Mouse (Mus musculus) layer of hippocampus, adult 9-10 months (tissue): ENCODE data around the gene Fbxo10.
"Not testable (repeated sequence)": the region's sequence is repeated elsewhere in the genome, so short reads cannot be mapped to it uniquely, and the experiment has no call there.

Experiments used
- DNase-seq: peaks from one replicate; pipeline ENCODE4 v3.0.0; 2022; ENCODE audit warnings: low spot score

The Fbxo10 gene

DNA sequence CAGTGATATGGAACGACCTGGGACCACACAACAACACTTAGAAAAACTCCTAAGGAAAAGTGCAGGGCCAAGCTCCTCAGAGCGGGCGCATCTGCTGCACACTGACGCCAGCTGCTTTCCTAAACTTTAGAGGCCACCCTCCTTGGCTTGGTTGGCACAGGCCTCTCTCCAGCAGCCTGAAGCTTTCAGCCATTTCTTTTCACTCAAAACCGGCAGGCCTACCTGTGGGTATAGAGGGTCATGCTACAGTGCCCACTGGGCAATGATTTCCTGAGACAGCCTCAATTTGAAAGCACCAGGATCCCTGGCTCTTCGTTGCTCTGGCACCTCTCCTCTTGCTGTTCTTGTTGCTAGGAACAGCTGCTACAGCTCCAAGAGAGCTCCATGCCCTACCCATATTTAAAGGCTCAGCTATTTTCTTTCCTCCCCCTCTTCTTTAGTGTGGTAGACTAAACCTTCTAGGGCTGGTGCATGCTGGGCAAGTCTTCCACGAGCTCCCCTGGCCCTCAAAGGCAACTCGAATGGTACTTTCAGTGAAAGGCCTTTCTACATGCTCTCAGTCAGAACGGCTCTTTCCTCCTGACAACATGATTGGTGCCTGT lies 37.0 kb downstream of the Fbxo10 start:
- DNase-seq, result no peak

DNA sequence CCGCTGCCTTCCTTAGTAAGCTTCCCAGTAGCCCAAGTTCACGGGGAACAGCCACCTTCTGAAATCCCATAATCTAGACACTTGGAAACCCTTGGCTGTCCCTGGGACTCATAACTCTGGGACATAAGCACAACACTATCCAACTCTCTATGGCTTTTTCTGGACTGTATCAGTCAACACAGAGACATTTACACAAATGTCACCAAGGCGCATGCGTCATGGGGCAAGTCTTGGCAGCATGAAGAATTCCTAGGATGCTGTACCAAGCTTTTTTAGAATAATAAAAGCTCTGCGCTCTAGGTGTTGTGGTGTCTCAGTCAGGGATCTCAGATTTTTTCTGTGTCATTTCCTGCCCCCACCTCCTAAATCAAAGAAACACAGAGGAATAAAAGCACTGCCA lies 37.7 kb downstream of the Fbxo10 start:
- no peak for DNase-seq

DNA sequence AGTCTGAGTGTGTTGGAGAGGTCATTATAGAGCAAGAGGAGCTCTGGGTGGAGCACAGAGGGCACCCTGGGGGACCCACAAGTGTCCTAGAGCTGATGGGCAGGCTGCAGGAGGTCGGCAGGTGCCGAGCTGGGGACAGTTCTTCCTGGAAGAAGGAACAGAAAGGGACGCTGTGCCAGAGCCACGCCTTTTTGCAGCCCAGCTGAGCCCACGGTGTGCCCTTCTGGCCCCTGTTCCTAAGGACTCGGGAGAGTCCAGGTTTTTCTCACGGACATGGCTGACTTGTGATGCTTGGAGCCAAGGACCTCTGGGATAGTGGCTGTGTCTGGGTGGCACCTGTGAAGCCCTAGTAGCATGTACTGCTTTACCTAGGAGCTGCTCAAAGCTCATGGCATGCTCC lies 43.6 kb downstream of the Fbxo10 start:
- no peak for DNase-seq

DNA sequence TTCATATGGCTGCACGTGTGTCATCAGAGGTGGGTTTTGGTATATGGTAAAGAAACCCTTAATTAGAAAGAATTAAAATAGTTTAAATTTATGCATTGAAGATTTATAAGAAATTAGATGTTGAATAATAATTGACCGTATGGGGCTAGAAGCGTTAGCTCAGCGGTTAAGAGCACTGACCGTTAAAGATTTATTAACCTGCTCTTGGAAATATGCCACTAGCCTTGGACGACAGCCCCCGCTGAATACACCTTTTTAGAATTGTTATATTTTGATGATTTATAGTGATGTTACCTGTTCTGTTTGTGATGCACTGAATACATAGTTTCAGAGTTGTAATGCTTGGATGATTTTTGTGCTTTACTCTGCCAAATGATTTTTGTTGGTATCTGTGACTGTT lies 44.9 kb downstream of the Fbxo10 start:
- not testable (repeated sequence) for DNase-seq

DNA sequence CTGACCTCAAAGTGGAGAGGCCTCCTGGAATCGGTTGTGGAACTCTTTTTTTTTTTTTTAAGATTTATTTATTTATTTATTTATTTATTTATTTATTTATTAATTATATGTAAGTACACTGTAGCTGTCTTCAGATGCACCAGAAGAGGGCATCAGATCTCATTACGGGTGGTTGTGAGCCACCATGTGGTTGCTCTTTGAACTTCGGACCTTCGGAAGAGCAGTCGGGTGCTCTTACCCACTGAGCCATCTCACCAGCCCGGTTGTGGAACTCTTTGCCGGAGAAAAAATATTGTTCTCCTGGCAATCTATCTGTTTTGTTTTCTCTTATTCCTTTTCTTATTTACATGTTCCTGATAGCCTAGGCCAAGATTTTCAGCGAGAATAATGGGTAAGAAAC lies 45.5 kb downstream of the Fbxo10 start:
- not testable (repeated sequence) for DNase-seq

DNA sequence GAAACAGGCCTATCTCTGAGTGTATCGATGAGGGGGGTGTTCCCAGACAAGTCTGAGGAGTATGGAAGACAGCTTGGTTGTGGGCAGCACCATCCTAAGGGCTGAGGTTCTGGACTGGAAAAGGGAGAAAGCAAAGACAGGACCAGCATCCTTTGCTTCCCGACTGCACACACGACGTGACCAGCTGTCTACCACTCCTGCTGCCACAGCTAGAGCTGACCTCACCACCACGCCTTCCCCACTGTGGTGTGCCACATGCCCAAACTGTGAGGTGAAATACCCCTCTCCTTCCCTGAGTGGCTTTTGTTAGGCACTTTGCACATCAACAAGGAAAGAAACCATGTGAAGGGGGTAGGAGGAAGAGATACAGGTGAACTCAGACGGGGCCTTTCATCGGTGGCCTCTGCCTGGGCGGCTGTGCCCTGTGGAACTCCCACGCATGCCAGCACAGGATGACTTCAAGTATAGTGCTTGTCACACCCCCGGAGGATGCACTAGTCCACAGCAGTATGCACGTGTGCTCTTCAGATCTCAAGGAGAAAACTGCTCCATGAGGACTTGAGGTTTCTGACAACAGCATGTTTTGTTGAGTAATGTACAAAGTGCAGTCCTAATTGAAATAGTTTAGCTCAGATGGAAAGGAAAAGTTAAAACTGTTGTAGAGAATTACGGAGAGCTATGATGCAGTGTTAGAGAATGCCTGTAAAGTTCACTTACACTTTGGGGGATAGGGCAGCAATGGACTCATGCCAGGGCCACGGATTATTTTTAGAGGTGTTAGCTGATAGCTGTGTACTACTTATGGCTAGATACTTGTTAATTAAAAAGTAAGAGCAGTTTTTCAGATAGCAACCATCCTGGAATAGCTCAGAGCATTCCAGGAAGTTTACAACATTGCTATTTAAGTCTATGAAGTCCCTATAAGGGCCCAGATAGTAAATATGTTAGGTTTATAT lies 46.7 kb downstream of the Fbxo10 start:
- DNase-seq, result no peak

DNA sequence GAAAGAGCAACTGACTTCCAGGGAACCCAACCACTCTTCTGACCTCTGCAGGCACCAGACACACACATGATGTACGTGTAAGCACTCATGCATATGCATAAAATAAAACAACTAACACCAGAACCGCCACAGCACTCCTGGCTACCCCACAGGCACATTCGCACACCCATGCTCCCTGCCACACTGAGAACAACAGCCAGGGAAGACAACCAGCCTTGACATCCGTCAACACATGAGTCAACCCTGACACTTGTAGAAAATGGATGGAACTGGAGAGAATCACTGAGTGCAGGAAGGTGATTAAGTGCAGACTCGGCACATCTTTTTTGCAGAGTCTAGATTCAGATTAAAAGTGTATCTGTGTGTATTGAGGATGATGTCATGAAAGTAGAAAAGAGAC lies 47.8 kb downstream of the Fbxo10 start:
- DNase-seq, result no peak

DNA sequence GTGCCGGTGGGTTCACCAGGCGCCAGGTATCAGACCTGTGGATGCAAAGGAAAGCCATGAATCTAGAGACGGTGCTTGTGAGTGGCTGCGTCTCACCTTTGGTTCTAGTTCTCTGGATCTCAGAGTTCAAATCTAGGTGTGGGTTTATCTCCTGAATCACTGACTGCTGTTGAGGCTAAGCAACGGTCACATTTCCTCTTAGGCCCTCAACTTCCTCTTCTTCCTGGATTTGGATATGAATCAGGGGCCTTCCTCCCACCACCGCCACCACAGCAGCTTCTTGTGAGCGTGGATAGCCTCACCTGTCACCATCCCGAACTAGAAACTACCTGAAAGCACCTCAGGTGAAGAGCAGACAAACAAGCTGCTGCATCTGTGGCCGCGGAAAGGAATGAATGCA lies 48.4 kb downstream of the Fbxo10 start:
- DNase-seq, result no peak

DNA sequence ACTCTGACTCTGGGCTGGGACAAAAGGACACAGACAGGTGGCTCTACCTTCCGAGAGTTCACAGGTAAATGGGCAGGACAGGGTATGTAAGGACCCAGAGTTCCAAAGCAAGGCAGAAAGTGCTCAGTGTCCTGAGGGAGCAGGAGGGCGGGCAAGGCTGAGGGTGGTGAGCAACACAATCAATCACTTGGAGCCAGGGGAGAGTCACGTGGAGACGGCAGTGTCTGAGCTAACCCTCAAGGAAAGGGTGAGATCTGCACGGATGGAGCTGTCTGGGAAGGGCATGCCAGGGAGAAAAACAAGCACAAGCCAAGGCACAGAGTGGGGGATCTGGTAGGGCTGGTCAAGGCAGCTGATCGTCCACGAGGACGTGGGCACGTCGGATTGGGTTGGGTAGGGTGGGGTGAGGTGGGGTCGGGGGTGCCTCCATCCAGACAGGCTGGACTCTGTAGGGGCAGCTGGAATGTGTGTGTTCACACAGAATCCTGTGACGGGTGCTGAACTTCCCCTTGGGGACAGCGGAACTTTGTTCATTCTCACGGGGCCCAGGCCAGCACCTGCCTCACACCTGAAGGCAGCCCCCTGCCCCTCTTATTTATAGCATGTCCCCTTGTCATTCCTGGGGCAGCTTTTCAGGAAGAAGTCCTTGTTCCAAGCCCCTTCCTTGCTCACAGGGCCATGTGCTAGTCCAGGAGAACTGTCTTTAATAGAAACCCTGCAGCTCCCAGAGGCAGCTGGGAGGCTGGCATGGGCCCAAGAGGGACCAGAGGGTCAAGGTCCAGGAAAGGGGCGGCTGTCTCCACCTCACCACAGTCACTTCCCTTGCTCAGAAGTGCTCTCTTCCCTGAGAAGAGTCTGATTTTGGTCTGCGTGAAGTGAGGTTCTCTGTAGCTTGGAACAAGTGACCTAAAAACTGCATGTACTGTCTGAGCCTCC lies 49.4 kb downstream of the Fbxo10 start:
- no peak for DNase-seq

DNA sequence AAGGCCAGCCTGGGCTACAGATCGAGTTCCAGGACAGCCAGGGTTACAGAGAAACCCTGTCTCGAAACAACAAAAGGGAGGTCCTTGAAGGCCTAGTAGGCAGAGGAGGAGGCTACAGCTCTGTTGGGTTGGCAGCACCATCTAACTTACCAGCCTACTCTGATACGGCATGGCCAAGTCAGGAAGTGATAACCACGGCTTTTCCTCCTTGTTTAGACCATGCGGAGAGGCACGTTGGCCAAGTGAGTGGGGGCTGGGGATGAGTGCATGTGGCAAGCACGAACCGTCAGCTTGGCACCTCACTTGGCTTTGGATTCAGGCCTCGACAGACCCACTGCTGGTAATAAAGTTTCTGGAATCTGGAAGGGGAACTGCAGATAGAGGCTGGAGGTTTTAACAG lies 51.8 kb downstream of the Fbxo10 start:
- no peak for DNase-seq

DNA sequence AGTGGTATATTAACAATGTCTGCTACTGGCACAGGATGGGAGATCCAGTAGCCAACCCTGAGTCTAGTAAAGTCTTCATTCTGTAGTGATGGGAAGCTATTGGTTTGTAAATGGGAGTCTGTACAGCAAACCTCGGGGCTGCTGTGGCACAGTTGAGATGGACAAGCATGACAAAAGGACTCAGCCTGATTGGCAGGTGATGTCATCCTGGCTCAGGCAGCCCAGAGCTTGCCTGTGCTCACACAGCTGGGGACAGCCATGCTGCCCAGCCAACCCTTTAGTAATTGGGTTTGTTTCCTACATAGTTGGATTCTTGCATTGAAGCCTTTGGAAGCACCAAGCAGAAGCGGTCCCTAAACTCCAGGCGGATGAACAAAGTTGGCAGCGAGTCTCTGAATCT lies 57.9 kb downstream of the Fbxo10 start:
- DNase-seq, result no peak

DNA sequence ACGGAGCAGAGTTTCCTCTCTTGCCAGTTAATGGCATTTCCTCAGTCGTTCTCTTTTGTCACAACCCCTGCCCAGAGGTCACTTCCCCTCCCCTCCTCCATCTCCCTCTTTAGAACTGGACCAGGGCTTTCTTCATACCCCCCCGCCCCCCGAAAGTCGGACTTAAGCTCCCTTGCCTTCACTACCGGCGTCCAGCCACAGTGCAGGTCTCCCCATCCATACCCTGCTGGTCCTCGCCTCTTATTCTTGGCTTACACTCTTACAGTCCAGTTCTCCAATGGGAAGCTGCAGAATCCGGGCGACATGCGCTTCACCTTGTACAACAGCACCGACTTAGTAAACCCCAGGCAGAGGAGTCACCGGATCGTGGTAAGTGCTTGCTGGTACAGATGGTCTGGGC lies 65.4 kb downstream of the Fbxo10 start:
- no peak for DNase-seq

DNA sequence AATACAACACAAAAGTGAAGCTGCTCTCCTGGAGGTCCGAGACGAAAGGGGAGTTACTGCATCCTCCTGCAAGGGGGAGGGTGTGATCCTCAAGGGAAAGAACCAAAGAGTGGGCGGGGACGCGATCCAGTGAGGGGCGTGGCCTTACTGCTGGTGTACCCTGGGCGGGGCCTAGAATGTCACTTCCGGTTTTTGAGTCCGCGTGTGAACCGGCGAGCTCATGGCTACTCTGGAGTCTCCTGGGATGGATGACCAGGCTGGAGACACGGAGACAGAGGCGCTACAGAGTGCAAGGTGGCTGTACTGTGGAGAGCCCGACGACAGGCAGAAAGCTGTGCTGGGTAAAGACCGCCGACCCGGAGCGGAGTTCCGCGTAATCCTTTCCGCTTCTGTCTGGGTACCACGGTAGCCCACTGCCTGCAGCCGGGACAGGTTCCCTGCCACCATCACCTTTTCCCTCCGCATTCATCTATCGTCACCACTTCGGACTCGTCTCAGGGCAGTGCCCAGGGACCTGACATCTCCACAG lies 65.9 kb downstream of the Fbxo10 start, which contains the start of gene Polr1e:
Polr1e (plus strand) TSS at position 132 of the 529 bp plus-strand sequence.
- DNase-seq, result peak; percentile 79

DNA sequence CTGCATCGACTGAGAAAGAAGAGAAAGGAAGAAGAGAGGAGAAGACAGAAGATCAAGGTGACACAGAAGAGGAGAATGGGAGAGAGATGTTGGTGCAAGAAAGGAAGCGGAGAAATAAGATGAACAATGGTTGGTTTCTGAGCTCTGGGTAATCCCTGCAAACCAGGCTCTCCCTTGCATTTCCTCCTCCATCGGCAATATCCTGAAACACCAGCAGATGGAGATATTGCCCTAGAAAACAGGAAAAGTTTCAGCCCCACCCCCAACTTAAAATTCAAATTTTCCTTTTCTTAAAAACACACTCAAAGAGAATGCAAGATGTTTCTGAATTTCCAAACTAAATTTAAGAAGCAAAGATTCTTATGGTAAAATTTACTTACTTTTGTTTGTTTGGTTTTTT lies 68.8 kb downstream of the Fbxo10 start:
- peak; percentile 49 for DNase-seq

DNA sequence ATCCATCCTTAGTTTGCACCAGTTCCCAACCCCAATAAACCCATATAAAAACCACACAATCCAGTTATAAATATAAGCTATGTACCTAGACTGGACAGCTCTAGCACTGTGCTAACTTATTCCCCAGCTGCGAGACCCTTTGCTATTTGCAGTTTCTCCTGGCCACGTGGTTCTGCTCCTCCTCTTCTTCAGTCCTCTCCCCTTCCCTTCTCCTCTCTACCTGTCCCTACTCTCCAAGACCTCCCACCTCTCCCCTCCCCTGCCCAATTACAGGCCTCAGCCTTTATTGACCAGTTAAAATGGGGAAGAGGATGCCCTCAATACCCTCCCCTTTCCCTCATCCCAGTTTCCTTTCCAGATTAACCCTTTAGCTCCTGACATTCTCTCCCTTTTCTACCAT lies 70.9 kb downstream of the Fbxo10 start:
- no peak for DNase-seq

DNA sequence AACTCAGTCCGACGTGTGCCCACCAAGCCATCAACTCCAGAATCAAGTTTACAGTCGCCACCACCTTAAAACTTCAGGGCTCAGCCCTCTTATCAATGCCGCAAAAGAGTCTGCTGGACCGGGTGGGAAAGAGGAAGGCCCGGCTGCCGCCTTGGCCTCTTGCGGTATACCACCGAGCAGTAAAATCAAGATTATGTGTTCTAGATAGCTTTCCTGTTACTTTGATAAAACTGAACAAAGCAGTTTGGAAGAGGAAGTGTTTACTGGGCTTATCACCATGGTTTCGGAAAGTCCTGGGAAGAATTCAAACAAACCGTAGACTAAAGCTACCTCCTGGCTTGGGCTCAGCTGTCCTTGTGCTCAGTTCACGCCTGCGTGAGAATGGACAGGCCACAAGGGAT lies 71.4 kb downstream of the Fbxo10 start:
- no peak for DNase-seq

DNA sequence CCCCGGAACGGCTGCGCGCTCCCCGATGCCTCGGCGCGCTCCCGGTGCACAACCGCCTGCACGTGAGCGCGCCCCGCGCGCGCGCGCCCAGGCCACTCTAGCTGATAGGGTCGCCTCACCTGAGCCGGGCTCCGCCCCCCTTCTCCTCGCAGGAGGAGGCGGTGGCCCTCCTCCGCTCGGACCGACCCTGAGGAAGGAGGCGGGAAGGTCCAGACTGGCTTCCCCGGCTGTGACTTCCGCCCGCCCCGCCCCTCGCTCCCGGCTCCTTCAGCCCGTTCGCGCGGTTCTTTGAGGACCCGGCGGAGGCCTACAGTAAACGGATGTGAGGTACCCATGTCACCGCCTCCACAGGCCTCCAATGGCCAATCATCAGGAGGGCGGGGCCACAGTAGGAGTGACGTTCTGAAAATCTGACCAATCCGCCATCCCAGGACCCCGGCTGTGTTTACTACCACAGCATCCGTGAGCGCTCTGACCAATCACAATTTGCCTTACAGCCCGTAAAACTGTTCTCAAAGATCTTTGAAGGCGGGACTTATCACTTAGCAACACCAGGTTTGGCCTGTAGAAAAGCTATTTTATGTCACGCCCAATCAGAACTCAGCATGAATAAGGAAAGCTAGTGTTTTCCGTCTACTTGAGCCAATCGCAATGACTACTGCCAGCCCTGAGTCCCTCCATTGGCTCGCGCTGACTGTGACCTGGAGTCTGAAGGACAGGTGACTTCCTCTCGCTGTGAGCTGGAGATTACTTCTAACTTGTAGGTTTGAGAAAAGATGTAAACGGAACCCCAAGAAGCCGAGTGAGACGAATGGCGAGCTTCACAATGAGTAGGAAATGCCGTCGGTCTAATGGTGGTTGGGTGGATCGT lies 72.1 kb downstream of the Fbxo10 start, which contains the start of gene Zbtb5:
Zbtb5 (minus strand) TSS at position 308 of the 871 bp plus-strand sequence.
- DNase-seq, result peak; percentile 100

DNA sequence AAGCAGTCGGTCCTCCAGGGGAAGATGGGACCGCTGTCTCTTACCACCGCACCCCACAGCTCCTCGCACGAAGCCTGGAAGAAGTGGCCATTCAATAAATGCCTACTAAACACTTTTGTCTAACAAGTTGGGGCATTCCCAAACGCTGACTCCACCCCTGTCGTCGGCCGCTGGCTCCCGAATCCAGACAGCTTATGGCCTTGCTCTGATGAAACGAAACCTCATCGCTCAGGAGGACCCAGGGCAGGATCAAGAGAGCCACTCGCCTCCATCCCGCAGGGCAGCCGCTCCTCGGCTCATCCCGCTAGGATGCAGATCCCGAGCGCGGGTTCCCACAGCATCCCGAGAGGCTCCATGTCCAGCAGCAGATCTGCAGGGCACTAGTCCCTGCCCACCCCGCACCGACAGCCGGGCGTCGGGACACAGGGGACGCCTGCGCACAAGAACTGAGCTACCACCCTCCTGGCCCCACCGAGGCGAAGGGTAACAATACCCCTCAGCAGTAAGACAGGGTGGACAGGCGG lies 72.8 kb downstream of the Fbxo10 start:
- peak; percentile 25 for DNase-seq

DNA sequence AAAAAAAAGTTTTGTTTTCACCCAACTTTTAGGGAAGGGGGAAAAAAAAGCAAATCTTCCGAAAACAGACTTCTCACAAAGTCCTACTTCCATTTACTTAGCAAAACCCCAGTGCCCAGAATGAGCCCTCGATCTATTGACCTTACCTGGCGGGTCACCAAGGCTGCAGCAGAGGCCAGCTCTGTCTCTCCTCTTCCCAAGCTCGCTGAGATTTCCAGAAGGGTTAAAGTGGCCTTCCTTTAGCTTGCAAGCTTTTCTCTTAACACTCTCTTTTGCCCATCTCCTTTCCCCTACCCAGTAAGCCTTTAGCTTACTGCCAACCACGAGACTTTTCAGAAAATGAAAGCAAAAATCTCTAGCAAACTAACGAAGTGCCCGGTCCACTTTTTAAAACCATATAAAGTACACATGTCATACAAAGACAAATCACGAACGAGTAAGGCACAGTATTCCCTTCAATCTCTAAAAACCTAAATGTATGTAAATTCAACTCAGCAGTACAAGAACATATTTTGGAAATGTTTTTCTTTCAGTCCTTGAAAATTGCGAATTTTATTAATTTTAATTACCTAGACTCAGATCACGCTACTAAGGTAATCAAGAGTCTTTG lies 73.5 kb downstream of the Fbxo10 start:
- no peak for DNase-seq

DNA sequence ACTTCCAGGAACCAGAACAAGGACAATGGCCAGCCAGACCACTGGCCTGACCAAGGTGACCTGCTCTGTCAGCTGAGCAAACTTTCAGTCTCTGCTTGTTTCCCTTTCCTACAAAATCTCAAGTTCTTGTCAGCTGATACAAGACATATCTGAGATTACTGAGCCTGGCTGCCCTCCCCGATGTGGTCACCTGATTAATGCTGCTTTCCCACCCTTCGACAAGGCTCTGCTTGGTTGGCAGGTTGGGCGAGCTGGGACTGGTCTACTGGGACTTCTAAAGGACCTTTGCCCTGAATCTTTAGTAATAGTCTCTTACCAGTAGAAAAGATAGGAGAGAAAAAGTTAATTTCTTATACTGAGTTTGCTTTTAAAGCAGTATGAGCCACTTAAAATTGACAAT lies 79.0 kb downstream of the Fbxo10 start:
- DNase-seq, result no peak
